Mouse (Mus musculus) embryonic facial prominence, embryonic 12.5 days (tissue): ENCODE results near the gene Edc3. TPM values are rescaled to one million over a fixed set of nuclear protein-coding genes. Genes with fewer than 3 reads are reported as not detected.
A peak's percentile ranks its signal among the peaks of the same experiment; 100 is the strongest.

ENCODE experiments used
- ATAC-seq: fragments of 200-750 bp; cut with Nextera tagmentation; 2 replicates; pipeline ENCODE4 v1.8.0; 2017; ENCODE audit not compliant: insufficient number of reproducible peaks, insufficient read depth, low FRiP score, low TSS enrichment
- H3K27ac ChIP-seq: fragments of 300-500 bp; sonication (generic); 2 replicates; pipeline ENCODE4 v1.5.1; 2016; ENCODE audit warnings: mild to moderate bottlenecking
- H3K27me3 ChIP-seq: fragments of 300-500 bp; sonication (generic); 2 replicates; pipeline ENCODE4 v1.6.1; 2016; ENCODE audit warnings: mild to moderate bottlenecking, moderate library complexity
- H3K36me3 ChIP-seq: fragments of 300-500 bp; sonication (generic); 2 replicates; pipeline ENCODE4 v1.6.1; 2016; ENCODE audit warnings: mild to moderate bottlenecking
- H3K4me1 ChIP-seq: fragments of 300-500 bp; sonication (generic); 2 replicates; pipeline ENCODE4 v1.6.1; 2016
- H3K4me2 ChIP-seq: fragments of 300-500 bp; sonication (generic); replicated peaks from 2 replicates; pipeline ENCODE4 v1.6.1; 2016; ENCODE audit warnings: mild to moderate bottlenecking, moderate library complexity
- H3K4me3 ChIP-seq: fragments of 300-500 bp; sonication (generic); 2 replicates; pipeline ENCODE4 v1.5.1; 2016; ENCODE audit warnings: mild to moderate bottlenecking
- H3K9ac ChIP-seq: fragments of 300-500 bp; sonication (generic); 2 replicates; pipeline ENCODE4 v1.6.1; 2016; ENCODE audit warnings: mild to moderate bottlenecking, moderate library complexity
- H3K9me3 ChIP-seq: fragments of 300-500 bp; sonication (generic); 2 replicates; pipeline ENCODE4 v1.6.1; 2016; ENCODE audit warnings: mild to moderate bottlenecking, moderate library complexity
- WGBS: fragments of 180-500 bp; shearing (Covaris S2); methylation state at CpG from one replicate; pipeline ENCODE4 v1.1.7; 2016; 5-methylcytosine and 5-hydroxymethylcytosine counted together
- polyA plus RNA-seq: library from polyadenylated mRNA; unstranded; fragments of >200 nt; fragmentation: Nextera tagmentation; extraction: Ambion mirVana; gene quantifications from 2 replicates; pipeline ENCODE4 v1.2.1, GENCODE M21; 2016

Edc3 gene
- polyA plus RNA-seq, 1 experiment from 2014 or later = 39.0 TPM

GRCm38 (mm10) chr9:57671500-57671899 is 36.8 kb upstream of the Edc3 start:
- H3K36me3 ChIP-seq = no peaks in the 10 kb centered on the region
- no peak overlapping the region for H3K9ac ChIP-seq
- H3K27ac ChIP-seq = no peak overlapping the region
- no peaks in the 10 kb centered on the region for H3K4me1 ChIP-seq
- ATAC-seq = no peak
- H3K4me2 ChIP-seq = no peak overlapping the region
- no peaks in the 10 kb centered on the region for H3K9me3 ChIP-seq
- H3K27me3 ChIP-seq = no peaks in the 10 kb centered on the region
- H3K4me3 ChIP-seq = no peak overlapping the region
- WGBS = 85% methylated on average over 5 of the region's 5 CpGs

- H3K27me3 ChIP-seq = no peaks in the 10 kb centered on the region
- H3K9me3 ChIP-seq = no peaks in the 10 kb centered on the region
- no peaks in the 10 kb centered on the region for H3K36me3 ChIP-seq
- WGBS = 81% methylated on average over 10 of the region's 10 CpGs
- no peak overlapping the region for H3K27ac ChIP-seq
- H3K4me1 ChIP-seq = no peaks in the 10 kb centered on the region
- no peak overlapping the region for H3K4me3 ChIP-seq
- H3K4me2 ChIP-seq = no peak overlapping the region
- H3K9ac ChIP-seq = no peak overlapping the region
- ATAC-seq = no peak
Measured at GRCm38 (mm10) chr9:57681411-57681810, 26.9 kb upstream of the Edc3 start.

- Histone ChIP-seq H3K27ac (no peak within 1 kb of the TSS), H3K27me3 (no peaks in the 10 kb centered on the region), H3K36me3 (no peaks in the 10 kb centered on the region), H3K9ac (no peak within 1 kb of the TSS), H3K4me1 (no peaks in the 10 kb centered on the region), H3K4me3 (no peak within 1 kb of the TSS), H3K4me2 (no peak within 1 kb of the TSS), H3K9me3 (no peaks in the 10 kb centered on the region)
- 71% methylated on average over 5 of the region's 5 CpGs for whole genome bisulfite sequencing
- no peak for ATAC-seq
Measured at GRCm38 (mm10) chr9:57683520-57683919, 24.8 kb upstream of the Edc3 start, which contains the start of gene Cyp1a2. Cyp1a2 (minus strand) TSS chr9:57683703.

- WGBS = 89% methylated on average over 5 of the region's 5 CpGs
- H3K27ac ChIP-seq = no peak overlapping the region
Measured at GRCm38 (mm10) chr9:57686011-57686410, 22.3 kb upstream of the Edc3 start.

GRCm38 (mm10) chr9:57687751-57688150 is 20.6 kb upstream of the Edc3 start, which contains the start of gene Cyp1a1:
Cyp1a1 (plus strand) TSS chr9:57687928.
- no peak for ATAC-seq
- no peaks in the 10 kb centered on the region for H3K36me3 ChIP-seq
- no peaks in the 10 kb centered on the region for H3K27me3 ChIP-seq
- no peaks in the 10 kb centered on the region for H3K9me3 ChIP-seq
- H3K27ac ChIP-seq = no peak within 1 kb of the TSS
- H3K4me2 ChIP-seq = no peak within 1 kb of the TSS
- H3K9ac ChIP-seq = no peak within 1 kb of the TSS
- WGBS = 84% methylated on average over 2 of the region's 2 CpGs
- H3K4me1 ChIP-seq = no peaks in the 10 kb centered on the region
- H3K4me3 ChIP-seq = no peak within 1 kb of the TSS

More at GRCm38 (mm10) chr9:57686011-57686410, 22.3 kb upstream of the Edc3 start:
- Histone ChIP-seq H3K4me3 (no peak overlapping the region), H3K9me3 (no peaks in the 10 kb centered on the region), H3K4me2 (no peak overlapping the region), H3K9ac (no peak overlapping the region), H3K27me3 (no peaks in the 10 kb centered on the region), H3K4me1 (no peaks in the 10 kb centered on the region), H3K36me3 (no peaks in the 10 kb centered on the region)
- ATAC-seq = no peak

- Histone ChIP-seq H3K27me3 (no peaks in the 10 kb centered on the region), H3K4me3 (no peak overlapping the region), H3K9ac (no peak overlapping the region), H3K4me2 (no peak overlapping the region), H3K4me1 (no peaks in the 10 kb centered on the region), H3K27ac (no peak overlapping the region), H3K36me3 (no peaks in the 10 kb centered on the region), H3K9me3 (no peaks in the 10 kb centered on the region)
- ATAC-seq = no peak
- 49% methylated on average over 2 of the region's 2 CpGs for WGBS
Measured at GRCm38 (mm10) chr9:57688158-57688557, 20.2 kb upstream of the Edc3 start.

GRCm38 (mm10) chr9:57688606-57689005 is 19.7 kb upstream of the Edc3 start:
- no peaks in the 10 kb centered on the region for H3K27me3 ChIP-seq
- H3K9ac ChIP-seq = no peak overlapping the region
- H3K4me1 ChIP-seq = no peaks in the 10 kb centered on the region
- H3K4me2 ChIP-seq = no peak overlapping the region
- ATAC-seq = no peak
- no peaks in the 10 kb centered on the region for H3K36me3 ChIP-seq
- H3K9me3 ChIP-seq = no peaks in the 10 kb centered on the region
- H3K27ac ChIP-seq = no peak overlapping the region
- whole genome bisulfite sequencing = 64% methylated on average over 2 of the region's 2 CpGs
- no peak overlapping the region for H3K4me3 ChIP-seq

GRCm38 (mm10) chr9:57694108-57694507 is 14.2 kb upstream of the Edc3 start:
- H3K4me3 ChIP-seq = no peak overlapping the region
- 91% methylated on average over 2 of the region's 2 CpGs for WGBS
- peaks cover 6% of the 10 kb centered on the region; the same call in 1 of the 2 replicates for H3K4me1 ChIP-seq
- ATAC-seq = no peak
- no peak overlapping the region for H3K9ac ChIP-seq
- peaks cover 34% of the 10 kb centered on the region for H3K27me3 ChIP-seq
- no peaks in the 10 kb centered on the region for H3K9me3 ChIP-seq
- H3K36me3 ChIP-seq = no peaks in the 10 kb centered on the region
- H3K4me2 ChIP-seq = no peak overlapping the region
- no peak overlapping the region for H3K27ac ChIP-seq

- Histone ChIP-seq H3K36me3 (no peaks in the 10 kb centered on the region), H3K4me2 (peak overlapping the region; percentile 82), H3K9ac (peak overlapping the region; percentile 48), H3K27ac (no peak overlapping the region), H3K4me1 (peaks cover 6% of the 10 kb centered on the region; the same call in 1 of the 2 replicates), H3K9me3 (no peaks in the 10 kb centered on the region), H3K4me3 (peak overlapping the region; percentile 43), H3K27me3 (peaks cover 34% of the 10 kb centered on the region)
- 1% methylated on average over 42 of the region's 42 CpGs for WGBS
- ATAC-seq = no peak
Measured at GRCm38 (mm10) chr9:57696380-57697285, 11.7 kb upstream of the Edc3 start.

- 14% methylated on average over 4 of the region's 4 CpGs for WGBS
- no peaks in the 10 kb centered on the region for H3K36me3 ChIP-seq
- no peak overlapping the region for H3K4me3 ChIP-seq
- no peaks in the 10 kb centered on the region for H3K9me3 ChIP-seq
- H3K4me1 ChIP-seq = peaks cover 11% of the 10 kb centered on the region
- peaks cover 34% of the 10 kb centered on the region for H3K27me3 ChIP-seq
- H3K4me2 ChIP-seq = no peak overlapping the region
- no peak overlapping the region for H3K9ac ChIP-seq
- ATAC-seq = no peak
- no peak overlapping the region for H3K27ac ChIP-seq
Measured at GRCm38 (mm10) chr9:57697380-57697779, 11.0 kb upstream of the Edc3 start.

- H3K27ac ChIP-seq = no peak overlapping the region
- H3K9ac ChIP-seq = no peak overlapping the region
- H3K9me3 ChIP-seq = no peaks in the 10 kb centered on the region
- peaks cover 34% of the 10 kb centered on the region for H3K27me3 ChIP-seq
- H3K4me1 ChIP-seq = peaks cover 11% of the 10 kb centered on the region
- H3K36me3 ChIP-seq = no peaks in the 10 kb centered on the region
- no peak overlapping the region for H3K4me2 ChIP-seq
- H3K4me3 ChIP-seq = no peak overlapping the region
- 71% methylated on average over 1 of the region's 1 CpGs for WGBS
- no peak for ATAC-seq
Measured at GRCm38 (mm10) chr9:57698466-57699150, 9.7 kb upstream of the Edc3 start.

GRCm38 (mm10) chr9:57706496-57706895 is 1.8 kb upstream of the Edc3 start:
- Histone ChIP-seq H3K27me3 (no peaks in the 10 kb centered on the region), H3K9me3 (no peaks in the 10 kb centered on the region), H3K9ac (no peak overlapping the region), H3K4me1 (peaks cover 12% of the 10 kb centered on the region), H3K4me3 (no peak overlapping the region), H3K27ac (no peak overlapping the region), H3K4me2 (no peak overlapping the region), H3K36me3 (no peaks in the 10 kb centered on the region)
- WGBS = 80% methylated on average over 3 of the region's 3 CpGs
- ATAC-seq = no peak
